Mouse (Mus musculus) kidney, adult 2 months (tissue): ENCODE data around the gene Bbx. TPM values are rescaled to one million over a fixed set of nuclear protein-coding genes. Genes with fewer than 3 reads are reported as not detected.

ENCODE experiments used
- DNase-seq: peaks from one replicate; pipeline ENCODE4 v3.0.0; 2021
- H3K27ac ChIP-seq: fragments of 200-500 bp; 2 replicates; pipeline ENCODE4 v1.5.1; 2012; ENCODE audit warnings: low read depth, low read length, control low read depth, inconsistent platforms; ENCODE audit not compliant: insufficient read depth
- H3K27me3 ChIP-seq: fragments of 200-500 bp; replicated peaks from 2 replicates; pipeline ENCODE4 v1.6.1; 2012; ENCODE audit warnings: mild to moderate bottlenecking, moderate library complexity, low read length, inconsistent platforms; ENCODE audit not compliant: control insufficient read depth, insufficient read depth
- H3K36me3 ChIP-seq: fragments of 200-500 bp; 2 replicates; pipeline ENCODE4 v1.6.1; 2012; ENCODE audit warnings: mild to moderate bottlenecking, moderate library complexity, low read length, inconsistent platforms; ENCODE audit not compliant: control insufficient read depth, insufficient read depth
- H3K4me1 ChIP-seq: fragments of 200-500 bp; 2 replicates; pipeline ENCODE4 v1.6.1; 2011; ENCODE audit warnings: low read length; ENCODE audit not compliant: control insufficient read depth, insufficient read depth
- H3K4me3 ChIP-seq: fragments of 200-500 bp; 2 replicates; pipeline ENCODE4 v1.5.1; 2011; ENCODE audit warnings: mild to moderate bottlenecking, low read depth, low read length, control low read depth; ENCODE audit not compliant: insufficient read depth
- CTCF ChIP-seq: fragments of 200-500 bp; conservative IDR thresholded peaks from 2 replicates; pipeline ENCODE4 v1.5.1; 2011; ENCODE audit warnings: low read depth, mild to moderate bottlenecking, control low read depth, low read length, moderate library complexity, mixed read lengths; ENCODE audit not compliant: insufficient read depth, insufficient read length
- POLR2A ChIP-seq: fragments of 200-500 bp; IDR thresholded peaks from one replicate; pipeline ENCODE4 v1.6.1; 2011; ENCODE audit warnings: low read depth, low read length, control low read depth
- WGBS: fragments of 180-500 bp; shearing (Covaris S2); methylation state at CpG from one replicate; pipeline ENCODE4 v1.1.7; 2018; 5-methylcytosine and 5-hydroxymethylcytosine counted together
- polyA plus RNA-seq: library from polyadenylated mRNA; depleted of rRNA; stranded (reverse); fragments of >200 nt; gene quantifications from 2 replicates; pipeline ENCODE4 v1.2.3, GENCODE M21; 2012

Gene Bbx
- polyA plus RNA-seq, 1 experiment, result 8.2 TPM

GRCm38 (mm10) chr16:50211231-50211630 lies 221.0 kb downstream of the Bbx start:
- DNase-seq, result no peak
- no peaks in the 10 kb centered on the region for H3K27me3 ChIP-seq
- TF ChIP-seq POLR2A (no peak), CTCF (no peak)
- no peaks in the 10 kb centered on the region; the same call in 1 of the 2 replicates for H3K36me3 ChIP-seq
- no peak overlapping the region for H3K27ac ChIP-seq
- no peaks in the 10 kb centered on the region for H3K4me1 ChIP-seq
- H3K4me3 ChIP-seq, result no peak overlapping the region
- 85% methylated on average over 6 of the region's 6 CpGs for WGBS

GRCm38 (mm10) chr16:50210742-50211141 lies 221.4 kb downstream of the Bbx start:
- no peak overlapping the region for H3K27ac ChIP-seq
- no peaks in the 10 kb centered on the region for H3K27me3 ChIP-seq
- 85% methylated on average over 2 of the region's 2 CpGs for WGBS
- DNase-seq, result no peak
- H3K4me3 ChIP-seq, result no peak overlapping the region
- no peaks in the 10 kb centered on the region; the same call in 1 of the 2 replicates for H3K36me3 ChIP-seq
- no peaks in the 10 kb centered on the region for H3K4me1 ChIP-seq
- TF ChIP-seq POLR2A (no peak), CTCF (no peak)

GRCm38 (mm10) chr16:50204944-50205343 lies 227.2 kb downstream of the Bbx start:
- Histone ChIP-seq H3K27ac (no peak overlapping the region), H3K36me3 (peaks cover 2% of the 10 kb centered on the region), H3K4me3 (no peak overlapping the region), H3K27me3 (no peaks in the 10 kb centered on the region), H3K4me1 (0 out of 2 replicates have a peak, but pooled peaks cover 3% of the 10 kb centered on the region)
- no peak for TF ChIP-seq CTCF
- no peak for TF ChIP-seq POLR2A
- WGBS, result 84% methylated on average over 3 of the region's 3 CpGs
- no peak for DNase-seq

- no peak overlapping the region for H3K4me3 ChIP-seq
- H3K36me3 ChIP-seq, result peaks cover 4% of the 10 kb centered on the region; the same call in 1 of the 2 replicates
- peak; percentile 40 for DNase-seq
- H3K27me3 ChIP-seq, result no peaks in the 10 kb centered on the region
- WGBS, result 91% methylated on average over 7 of the region's 7 CpGs
- 0 out of 2 replicates have a peak, but pooled peaks cover 3% of the 10 kb centered on the region for H3K4me1 ChIP-seq
- TF ChIP-seq CTCF, result peak; percentile 61
- no peak for TF ChIP-seq POLR2A
- no peak overlapping the region for H3K27ac ChIP-seq
Observed at GRCm38 (mm10) chr16:50201546-50202151, 230.5 kb downstream of the Bbx start.

GRCm38 (mm10) chr16:50200214-50200613 lies 232.0 kb downstream of the Bbx start:
- Histone ChIP-seq H3K27ac (no peak overlapping the region), H3K27me3 (no peaks in the 10 kb centered on the region)
- 66% methylated on average over 15 of the region's 15 CpGs for whole genome bisulfite sequencing

GRCm38 (mm10) chr16:50196118-50196517 lies 236.1 kb downstream of the Bbx start:
- H3K4me3 ChIP-seq, result no peak overlapping the region
- no peak overlapping the region for H3K27ac ChIP-seq
- peaks cover 7% of the 10 kb centered on the region; the same call in 1 of the 2 replicates for H3K4me1 ChIP-seq
- TF ChIP-seq POLR2A (no peak), CTCF (no peak)
- no peaks in the 10 kb centered on the region for H3K27me3 ChIP-seq
- 72% methylated on average over 4 of the region's 4 CpGs for WGBS
- DNase-seq, result no peak
- H3K36me3 ChIP-seq, result peaks cover 6% of the 10 kb centered on the region

More at GRCm38 (mm10) chr16:50200214-50200613, 232.0 kb downstream of the Bbx start:
- peak; percentile 14 for DNase-seq
- peaks cover 8% of the 10 kb centered on the region for H3K36me3 ChIP-seq
- 0 out of 2 replicates have a peak, but pooled peaks cover 3% of the 10 kb centered on the region for H3K4me1 ChIP-seq
- TF ChIP-seq POLR2A (no peak), CTCF (no peak)
- H3K4me3 ChIP-seq, result no peak overlapping the region

GRCm38 (mm10) chr16:50192626-50193025 lies 239.6 kb downstream of the Bbx start:
- Histone ChIP-seq H3K4me1 (peaks cover 4% of the 10 kb centered on the region; the same call in 1 of the 2 replicates), H3K27me3 (no peaks in the 10 kb centered on the region), H3K36me3 (peaks cover 3% of the 10 kb centered on the region), H3K4me3 (no peak overlapping the region), H3K27ac (0 out of 2 replicates have a peak overlapping the region, but pooled peaks have one; percentile 1)
- no peak for DNase-seq
- 97% methylated on average over 1 of the region's 1 CpGs for WGBS
- TF ChIP-seq CTCF, result no peak
- no peak for TF ChIP-seq POLR2A

GRCm38 (mm10) chr16:50189108-50189507 lies 243.1 kb downstream of the Bbx start:
- Histone ChIP-seq H3K27ac (no peak overlapping the region), H3K27me3 (no peaks in the 10 kb centered on the region), H3K36me3 (no peaks in the 10 kb centered on the region), H3K4me3 (no peak overlapping the region), H3K4me1 (peaks cover 9% of the 10 kb centered on the region; the same call in 1 of the 2 replicates)
- 53% methylated on average over 6 of the region's 6 CpGs for WGBS
- no peak for DNase-seq
- TF ChIP-seq POLR2A (no peak), CTCF (no peak)
